Mouse (Mus musculus): Measurements from ENCODE around the gene Efcab11.

GRCm38 (mm10) chr12:99646556-99647354, 237.5 kb downstream of the Efcab11 start:
- TF ChIP-seq CTCF (IDR thresholded peaks at IDR 0.05; ENCODE audit: low read depth) = no peak
- no peak for TF ChIP-seq EP300 (IDR thresholded peaks at IDR 0.05; ENCODE audit: low read depth)
